Mouse (Mus musculus) B cell, adult 2 months (primary cell): ENCODE measurements at regions not wholly inside any gene's neighbourhood (a gene's known extent, or its start where the extent isn't known, plus 50 kb on each side); places are given as distances from the start of the nearest gene placed in this dataset.

Source experiments
- DNase-seq, 2 experiments: peaks; one replicate each; pipeline ENCODE4 v3.0.0; 2022

DNA sequence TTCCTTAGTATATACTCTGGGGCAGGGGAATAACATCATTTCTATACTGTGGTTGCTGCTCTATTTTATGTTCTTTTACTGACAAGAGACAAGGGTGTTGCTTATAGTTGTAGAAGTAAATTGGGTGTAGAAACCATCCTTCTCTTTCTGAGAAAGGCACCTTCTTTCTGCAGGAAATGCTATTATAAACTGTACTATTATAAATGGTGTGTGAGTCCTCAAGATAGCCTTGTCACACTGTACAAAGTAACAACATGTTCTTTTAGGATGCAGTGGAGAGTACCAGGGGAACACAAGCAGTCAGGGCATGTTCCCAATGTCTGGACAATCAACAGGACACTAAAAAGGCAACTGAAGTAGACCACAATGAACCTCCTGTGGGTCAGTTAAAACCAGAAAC lies 490.2 kb upstream of the Zeb2 start:
- no peak for DNase-seq

DNA sequence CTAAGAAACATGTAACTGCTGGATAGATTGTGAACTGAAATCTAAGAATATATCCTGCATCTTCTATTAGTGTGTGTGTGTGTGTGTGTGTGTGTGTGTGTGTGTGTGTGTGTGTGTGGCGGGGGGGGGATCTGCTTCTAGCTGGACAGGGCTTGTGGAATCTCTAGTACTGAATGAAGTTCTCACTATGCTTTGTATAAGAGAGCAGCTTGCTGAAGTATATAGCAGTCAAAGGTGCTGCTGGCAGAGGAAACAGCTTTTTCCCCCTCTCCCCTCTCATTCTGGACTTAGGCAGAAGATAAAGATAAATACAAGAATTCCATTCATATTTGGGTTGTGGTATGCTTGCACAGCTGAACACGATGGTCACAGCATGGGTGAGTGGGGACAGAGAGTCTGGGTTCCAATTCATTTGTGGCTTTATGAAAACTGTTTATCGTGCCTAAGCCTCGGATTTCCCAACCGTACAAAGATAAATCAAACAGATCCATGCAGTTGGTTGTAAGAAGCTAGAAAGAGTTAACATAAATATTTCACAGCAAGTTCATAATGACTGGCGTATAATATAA lies 484.2 kb upstream of the Zeb2 start:
- DNase-seq: no peak

- DNase-seq: no peak
Observed at GRCm38 (mm10) chr2:45593765-45594164, 476.6 kb upstream of the Zeb2 start.

- DNase-seq: no peak
Observed at GRCm38 (mm10) chr2:45590980-45591379, 473.8 kb upstream of the Zeb2 start.

DNA sequence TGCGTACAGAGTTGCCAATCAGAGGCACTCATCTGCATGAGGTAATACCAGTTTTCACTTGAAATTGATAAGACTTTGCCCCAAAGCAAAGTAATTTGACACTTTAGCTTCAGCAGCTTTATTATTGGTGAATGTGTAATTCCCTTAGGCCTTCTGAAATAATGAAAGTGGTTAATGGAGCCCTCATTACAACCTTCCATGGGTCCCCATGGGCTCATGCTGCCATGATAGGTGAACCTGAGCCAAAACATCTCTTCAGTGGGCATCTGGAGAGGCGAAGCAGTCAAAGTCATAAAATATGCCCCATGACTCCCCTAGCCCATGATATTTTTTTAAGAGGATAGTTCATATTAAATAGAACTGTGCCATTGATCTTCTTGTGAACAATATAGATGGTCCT lies 471.1 kb upstream of the Zeb2 start:
- no peak for DNase-seq

GRCm38 (mm10) chr2:45586588-45587200 lies 469.5 kb upstream of the Zeb2 start:
- DNase-seq: no peak

- no peak for DNase-seq
Observed at GRCm38 (mm10) chr2:45581549-45581925, 464.3 kb upstream of the Zeb2 start.

DNA sequence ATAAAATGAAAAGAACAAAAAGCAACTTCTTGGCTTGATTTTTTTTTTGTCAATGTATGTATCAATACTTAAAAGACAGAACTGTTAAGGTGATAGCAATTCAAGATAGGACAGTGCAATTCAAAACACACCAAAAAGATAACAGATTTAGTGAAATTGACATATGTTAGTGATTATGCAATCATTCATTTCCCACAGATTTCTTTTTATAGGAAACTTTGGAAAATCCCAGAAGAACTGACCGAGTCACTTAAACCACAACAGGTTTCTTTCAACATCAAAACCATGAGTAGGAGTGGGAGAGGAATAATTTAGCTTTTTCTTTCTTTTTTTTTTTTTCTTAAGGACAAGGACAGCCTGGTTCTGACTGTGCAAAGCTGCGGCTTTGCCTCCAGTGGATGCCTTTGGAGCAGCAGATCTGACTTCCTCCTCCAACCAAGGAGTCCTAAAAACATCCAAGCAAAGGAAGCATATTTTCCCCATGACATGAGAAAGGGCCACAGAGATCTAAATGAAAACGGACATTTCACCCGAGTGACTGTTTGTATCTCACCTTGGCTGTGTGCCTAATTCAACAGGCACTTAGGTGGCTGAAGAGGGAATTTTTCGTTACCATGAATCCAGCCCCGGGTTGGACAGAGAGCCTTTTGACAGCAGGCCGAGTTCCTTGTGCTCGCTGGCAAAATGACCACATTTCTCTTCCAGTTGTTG lies 463.8 kb upstream of the Zeb2 start:
- DNase-seq: no peak

DNA sequence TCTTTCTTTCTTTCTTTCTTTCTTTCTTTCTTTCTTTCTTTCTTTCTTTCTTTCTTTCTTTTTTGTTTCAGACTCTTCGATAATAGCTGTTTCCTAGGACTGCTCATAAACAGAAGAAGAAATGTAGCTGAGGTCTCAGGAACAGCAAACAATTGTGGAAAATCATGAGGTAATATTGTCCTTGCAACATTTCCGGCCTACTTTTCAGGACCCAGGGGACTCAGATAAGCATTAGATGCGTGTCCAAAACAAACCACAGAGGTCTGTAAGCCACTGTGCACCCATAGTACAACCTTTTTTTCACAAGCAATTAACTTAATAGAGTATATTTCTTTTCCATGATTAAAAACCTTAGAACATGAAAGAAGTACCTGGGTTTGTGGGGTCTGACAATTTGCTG lies 455.7 kb upstream of the Zeb2 start:
- DNase-seq: no peak

DNA sequence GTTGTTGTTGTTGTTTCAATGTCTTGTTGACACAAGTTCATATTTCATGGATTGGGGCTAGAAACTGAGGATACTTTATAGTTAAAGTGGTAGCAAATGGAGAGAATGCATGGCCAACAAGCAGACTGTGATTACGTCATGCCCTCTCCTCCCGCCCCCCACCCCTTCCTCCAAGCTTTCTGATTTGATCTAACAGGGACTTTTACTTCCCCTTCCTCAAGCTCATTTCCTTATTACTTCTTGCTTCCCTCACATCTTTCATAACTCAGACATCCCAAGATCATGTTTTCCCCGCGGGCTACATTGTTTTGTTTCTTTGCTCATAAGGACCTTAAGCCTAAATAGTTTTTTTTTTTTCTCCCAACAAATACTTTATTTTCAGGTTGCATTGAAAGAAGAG lies 437.5 kb upstream of the Zeb2 start:
- DNase-seq: no peak

GRCm38 (mm10) chr2:45541394-45541793 lies 424.2 kb upstream of the Zeb2 start:
- DNase-seq: no peak

DNA sequence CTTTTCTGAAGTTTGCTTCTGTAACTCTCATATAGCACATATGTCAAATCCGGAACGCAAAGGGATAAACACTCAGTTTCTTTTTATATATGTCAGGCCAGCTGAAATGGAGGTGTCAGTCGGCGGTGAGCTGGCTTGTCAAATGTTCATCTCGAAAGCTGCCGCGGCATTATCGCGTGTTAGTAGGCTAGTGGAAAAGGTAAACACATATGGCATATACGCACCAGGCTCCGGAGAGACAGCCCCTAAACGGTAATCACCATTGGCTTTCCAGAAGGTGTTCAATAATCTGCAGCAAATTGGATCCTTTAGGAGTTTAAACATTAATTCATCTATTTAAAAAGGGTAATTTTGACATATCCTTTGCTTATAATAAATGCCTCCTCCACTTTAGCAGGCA lies 421.8 kb upstream of the Zeb2 start:
- no peak for DNase-seq

DNA sequence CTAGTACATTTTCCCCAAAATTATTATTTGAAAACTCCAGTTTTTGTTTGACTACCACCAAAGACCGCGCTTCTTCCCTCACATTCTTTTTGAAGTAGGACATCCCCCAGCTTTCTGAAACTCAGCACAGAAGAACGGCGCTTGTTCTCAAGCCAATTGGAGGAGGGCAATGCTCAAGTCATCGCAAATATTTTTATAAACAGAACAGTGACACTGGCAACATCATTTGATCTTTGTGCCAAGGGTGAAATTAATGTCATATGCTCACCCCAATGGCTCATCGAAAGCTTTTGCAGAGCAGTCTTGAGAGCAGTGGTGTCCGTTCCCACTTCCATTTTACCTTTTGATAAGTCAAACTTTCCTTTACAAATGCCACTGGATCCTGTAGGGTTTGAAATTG lies 420.5 kb upstream of the Zeb2 start:
- DNase-seq: no peak

GRCm38 (mm10) chr2:45534806-45535205 lies 417.6 kb upstream of the Zeb2 start:
- no peak for DNase-seq

- DNase-seq: no peak
Observed at GRCm38 (mm10) chr2:45522310-45522709, 405.1 kb upstream of the Zeb2 start.

GRCm38 (mm10) chr2:45519550-45520152 lies 402.5 kb upstream of the Zeb2 start:
- DNase-seq: no peak

DNA sequence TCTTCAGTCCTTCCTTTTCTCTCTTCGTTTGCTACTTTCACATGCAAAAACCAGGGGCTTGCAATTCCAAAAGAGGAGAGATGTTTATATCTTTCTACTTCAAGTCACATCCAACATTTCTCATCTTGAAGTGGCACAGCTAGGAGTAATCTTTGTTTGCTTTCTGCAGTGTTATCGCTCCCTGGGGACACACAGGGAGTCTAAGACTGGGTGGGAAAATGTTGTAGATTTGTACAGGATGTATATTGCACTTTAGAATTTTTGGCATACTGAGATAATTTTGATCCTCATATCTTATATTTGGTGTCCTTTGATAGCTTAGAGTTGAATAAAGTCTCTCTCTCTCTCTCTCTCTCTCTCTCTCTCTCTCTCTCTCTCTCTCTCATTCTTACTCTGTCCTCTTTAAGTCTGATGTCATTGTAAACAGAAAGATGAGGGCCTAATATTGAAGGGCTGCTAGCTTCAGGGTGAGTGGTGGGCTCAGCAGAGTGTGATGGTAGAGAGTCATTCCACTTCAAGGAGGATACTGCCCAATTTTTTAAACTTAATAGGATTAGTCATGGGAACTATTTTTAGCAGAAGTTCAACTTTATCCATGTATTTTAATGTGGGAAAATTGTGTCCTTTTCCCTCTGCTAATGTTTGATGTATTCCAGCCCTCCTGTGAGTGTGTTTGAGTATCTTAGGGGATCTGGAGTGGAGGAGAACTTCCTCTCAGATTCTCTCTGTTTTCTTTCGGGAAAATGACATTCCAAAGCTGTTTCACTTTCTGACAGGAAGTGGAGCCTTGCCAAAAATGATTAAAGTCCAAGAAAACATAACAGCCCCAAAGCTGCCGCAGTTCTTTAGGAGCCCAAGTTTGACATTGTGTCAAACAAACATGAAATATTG lies 397.3 kb upstream of the Zeb2 start:
- DNase-seq: no peak

DNA sequence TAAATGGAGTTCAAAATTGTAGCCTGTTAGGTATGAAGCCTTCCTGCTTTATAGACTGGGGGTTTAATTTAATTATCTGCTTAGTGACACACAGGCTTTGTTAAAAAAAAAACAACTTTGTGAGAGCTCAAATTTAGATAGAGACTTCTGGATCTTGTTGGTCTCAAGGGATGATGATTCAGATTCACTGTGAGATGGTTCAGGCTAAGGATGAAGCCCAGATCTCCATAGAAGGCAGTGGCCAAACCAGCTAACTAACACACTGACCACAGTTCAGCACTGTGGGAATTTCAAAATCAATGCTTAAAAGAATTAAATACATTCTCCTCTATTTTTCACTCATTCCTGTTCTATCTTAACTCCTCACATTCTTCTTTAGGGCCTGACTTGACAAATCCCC lies 395.7 kb upstream of the Zeb2 start:
- no peak for DNase-seq

DNA sequence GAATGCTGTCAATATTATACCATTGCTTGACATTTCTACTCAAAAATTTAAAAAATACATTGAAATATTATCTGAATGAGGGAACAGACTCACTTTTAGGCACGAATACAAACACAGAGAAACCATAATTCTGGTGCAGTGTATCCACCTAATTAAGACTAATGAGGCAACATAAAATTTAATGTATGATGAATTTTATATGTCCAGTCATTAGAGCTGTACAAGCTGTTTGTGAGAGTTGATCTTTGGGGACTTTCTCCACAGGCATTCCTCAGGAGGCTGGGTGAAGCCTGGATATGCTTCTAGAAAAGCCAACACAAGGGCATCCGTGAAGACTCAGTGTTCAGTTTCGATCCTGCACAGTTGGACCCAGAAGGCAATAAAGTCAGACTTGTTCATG lies 394.6 kb upstream of the Zeb2 start:
- DNase-seq: no peak

- DNase-seq: no peak
Observed at GRCm38 (mm10) chr2:45504468-45504867, 387.3 kb upstream of the Zeb2 start.

- no peak for DNase-seq
Observed at GRCm38 (mm10) chr2:45493656-45494055, 376.5 kb upstream of the Zeb2 start.

GRCm38 (mm10) chr2:45486530-45486929 lies 369.3 kb upstream of the Zeb2 start:
- no peak for DNase-seq

DNA sequence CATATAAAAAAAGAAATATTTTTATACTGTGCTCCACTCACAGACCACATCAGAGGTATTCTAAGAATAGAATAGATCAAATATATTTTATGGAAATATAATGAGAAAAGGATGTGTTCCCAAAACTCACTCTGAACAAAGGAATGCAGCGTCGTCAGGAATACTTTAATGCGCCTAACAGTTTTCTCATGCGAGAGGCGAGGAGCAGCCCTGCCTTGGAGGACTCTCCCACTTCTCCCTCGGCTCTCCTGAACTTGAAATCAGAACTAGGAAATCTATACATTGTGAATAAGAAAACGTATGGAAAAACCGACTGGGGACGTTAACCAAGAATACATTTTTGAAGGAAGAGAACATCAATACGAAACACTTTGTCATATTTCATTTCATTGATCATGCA lies 368.3 kb upstream of the Zeb2 start:
- DNase-seq: no peak
